Mouse (Mus musculus): ENCODE measurements at regions not wholly inside any gene's neighbourhood (a gene's known extent, or its start where the extent isn't known, plus 50 kb on each side); places are given as distances from the start of the nearest gene placed in this dataset.

- ATAC-seq (ENCODE audit: poor library complexity, severe bottlenecking): no peak
Measured at GRCm38 (mm10) chr12:32724451-32725188, 94.7 kb upstream of the Nampt start.

DNA sequence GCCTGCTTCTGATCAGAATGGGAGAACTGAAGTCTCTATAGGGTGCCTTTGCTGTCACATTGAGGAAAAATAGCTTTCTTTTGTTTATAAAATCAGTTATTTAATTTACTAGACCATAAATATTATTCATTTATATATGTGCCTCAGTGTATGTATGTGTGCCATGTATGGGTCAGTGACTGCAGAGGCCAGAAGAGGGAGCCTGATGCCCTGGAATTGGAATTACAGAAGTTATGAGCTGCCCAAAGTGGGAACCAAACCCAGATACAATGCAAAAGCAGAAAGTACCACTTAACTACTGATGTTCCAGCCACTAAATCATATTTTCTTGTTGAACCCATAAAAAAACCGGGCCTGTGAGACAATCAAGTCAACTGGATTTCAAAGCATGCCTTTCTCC, 91.8 kb upstream of the Nampt start:
- ATAC-seq (ENCODE audit: poor library complexity, severe bottlenecking): peak; percentile 69; the same call in 1 of the 2 replicates

- ATAC-seq (ENCODE audit: poor library complexity, severe bottlenecking): no peak
Measured at GRCm38 (mm10) chr12:32728425-32728824, 90.9 kb upstream of the Nampt start.

DNA sequence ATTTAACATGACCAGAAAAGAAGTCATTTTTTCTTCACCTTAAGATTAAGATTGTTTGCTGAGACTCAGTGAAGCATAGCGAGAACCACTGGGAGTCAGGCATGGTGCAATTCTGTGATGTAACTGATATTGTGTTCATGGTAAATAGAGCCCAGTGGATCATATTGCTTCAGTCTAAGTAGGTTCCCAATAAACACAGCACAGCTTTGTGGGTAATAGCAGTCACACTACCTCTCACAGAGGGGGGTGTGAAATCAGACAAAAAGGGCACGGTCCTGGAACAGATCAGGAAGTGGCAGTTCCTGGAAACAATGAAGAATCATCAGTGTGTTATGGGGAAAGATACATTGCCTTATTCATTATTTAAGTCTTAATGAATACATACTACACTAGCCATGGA, 84.1 kb upstream of the Nampt start:
- ATAC-seq (ENCODE audit: poor library complexity, severe bottlenecking): peak; percentile 69

DNA sequence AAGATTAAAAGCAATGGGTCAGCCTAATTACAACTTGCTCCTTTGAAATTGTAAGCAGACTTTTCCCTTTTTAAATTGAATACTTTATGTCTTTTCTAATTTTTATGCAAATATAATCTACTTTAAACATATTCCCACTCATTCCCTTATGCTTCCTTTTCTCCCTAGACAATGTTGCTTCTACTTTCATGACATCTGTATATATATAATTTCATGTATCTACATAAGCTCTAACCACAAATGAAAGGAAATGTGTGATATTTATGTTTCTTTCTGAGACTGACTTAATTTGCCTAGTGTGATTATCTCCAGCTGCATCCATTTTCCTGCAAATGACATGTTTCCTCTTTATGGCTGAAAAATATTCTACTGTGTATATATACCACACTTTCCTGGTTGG, 77.9 kb upstream of the Nampt start:
- no peak for ATAC-seq (ENCODE audit: poor library complexity, severe bottlenecking)

DNA sequence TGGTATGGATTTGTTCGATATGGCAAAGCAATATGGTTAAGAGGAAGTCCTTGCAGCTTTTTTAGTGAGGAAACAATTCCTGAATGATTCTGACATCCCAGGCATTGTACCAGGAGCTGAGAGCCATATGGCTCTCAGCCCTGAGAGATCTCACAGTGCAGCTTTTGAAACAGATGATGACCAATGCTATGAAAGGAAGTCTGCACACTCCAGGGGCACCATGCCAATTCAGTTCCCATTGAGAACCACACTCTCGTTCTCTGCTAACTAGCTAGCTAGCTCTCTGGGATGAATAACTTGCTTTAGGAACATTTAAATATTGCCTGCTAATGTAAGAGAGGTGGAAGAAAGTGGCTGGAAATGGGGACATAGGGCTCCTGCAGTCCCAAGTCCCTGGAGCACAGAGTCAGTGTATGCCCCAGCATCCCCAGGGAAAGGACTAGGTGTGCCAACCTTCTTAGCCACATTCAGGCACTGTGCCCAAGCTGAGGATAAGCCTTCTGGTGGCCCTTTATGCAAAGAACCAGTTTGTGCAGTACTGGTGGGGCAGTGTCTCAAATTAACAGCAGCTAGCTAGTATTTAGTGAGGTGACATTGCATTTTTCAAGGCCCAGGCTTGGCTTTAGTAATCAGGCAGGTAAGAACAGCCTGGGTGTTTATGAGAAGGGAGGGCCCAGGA, 61.8 kb upstream of the Nampt start:
- no peak for ATAC-seq (ENCODE audit: poor library complexity, severe bottlenecking)

- no peak for ATAC-seq (ENCODE audit: poor library complexity, severe bottlenecking)
Measured at GRCm38 (mm10) chr12:32758150-32758549, 61.2 kb upstream of the Nampt start.

DNA sequence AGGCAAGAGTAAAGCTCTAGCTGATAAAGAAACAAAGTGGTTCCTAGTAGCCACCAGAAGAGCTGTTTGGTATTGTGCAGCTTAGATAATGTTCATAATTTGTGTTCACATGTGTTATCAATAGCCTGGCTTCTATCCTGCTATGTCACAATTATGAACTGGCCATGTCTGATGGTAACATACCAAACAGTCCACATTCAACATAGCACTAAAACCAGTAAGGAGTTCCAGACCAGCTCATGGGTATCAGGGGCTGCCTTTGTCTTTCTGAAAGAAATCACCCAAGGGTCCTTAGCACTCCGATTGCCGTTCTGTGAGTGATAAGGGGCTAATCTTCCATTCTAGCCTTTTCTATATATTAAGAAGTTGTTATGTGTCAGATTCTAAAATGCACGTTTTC, 58.7 kb upstream of the Nampt start:
- ATAC-seq (ENCODE audit: poor library complexity, severe bottlenecking): no peak

DNA sequence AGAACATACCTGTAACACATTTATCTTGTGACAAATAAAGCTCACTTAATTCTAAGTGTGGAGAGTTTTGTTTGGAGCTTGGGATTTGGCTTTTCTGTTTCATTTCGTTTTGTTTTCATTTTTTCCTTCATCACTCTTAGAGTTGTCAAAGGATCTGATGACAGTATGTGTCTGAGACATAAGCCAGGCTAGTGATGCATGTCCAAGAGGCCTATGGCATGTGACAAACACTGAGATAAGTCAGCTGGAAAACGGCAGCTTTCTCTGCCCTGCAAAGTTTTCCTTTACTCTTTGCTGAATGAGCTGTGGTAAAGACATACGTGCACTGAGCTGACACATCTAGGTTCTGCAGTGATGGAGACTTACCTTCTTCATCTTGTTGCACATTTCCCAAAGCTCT, 58.3 kb upstream of the Nampt start:
- no peak for ATAC-seq (ENCODE audit: poor library complexity, severe bottlenecking)

DNA sequence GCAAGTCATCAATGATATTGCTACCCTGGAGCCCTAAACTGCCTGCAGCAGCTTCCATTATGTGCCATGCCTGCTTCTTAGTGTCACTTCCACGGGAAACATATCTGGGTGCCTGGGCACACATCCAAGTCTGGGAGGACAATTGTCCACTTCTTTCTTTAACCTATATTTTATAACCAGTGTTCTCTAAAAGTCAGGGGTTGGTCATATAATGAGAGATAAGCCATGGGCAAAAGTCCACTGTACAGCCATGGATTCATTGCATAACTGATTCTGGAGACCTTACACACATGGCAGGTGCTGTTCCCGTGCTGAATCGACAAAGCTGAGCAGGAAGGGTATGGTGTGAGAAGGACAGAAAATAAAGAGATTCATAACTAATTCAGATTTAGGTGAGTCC, 55.1 kb upstream of the Nampt start:
- no peak for ATAC-seq (ENCODE audit: poor library complexity, severe bottlenecking)

DNA sequence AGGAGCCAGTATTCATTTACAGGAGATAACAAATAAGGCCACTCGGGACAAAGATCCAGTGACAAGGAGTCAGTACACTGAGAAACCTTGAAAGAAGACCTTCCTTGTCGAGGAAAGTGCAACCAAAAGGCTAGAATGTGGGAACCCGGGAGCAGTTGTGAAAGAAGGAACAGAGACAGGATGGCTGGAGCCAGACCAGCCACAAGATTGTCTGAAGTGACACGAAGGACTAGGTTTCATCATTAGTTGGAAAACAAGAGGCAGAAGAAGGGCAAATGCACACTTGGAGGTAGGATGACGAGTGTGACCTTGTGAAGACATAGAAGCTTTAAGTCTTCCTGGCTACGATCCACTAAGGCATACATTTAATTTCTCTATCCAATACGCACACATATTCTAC, 54.6 kb upstream of the Nampt start:
- no peak for ATAC-seq (ENCODE audit: poor library complexity, severe bottlenecking)

- ATAC-seq (ENCODE audit: poor library complexity, severe bottlenecking): no peak
Measured at GRCm38 (mm10) chr12:32765861-32766260, 53.5 kb upstream of the Nampt start.

DNA sequence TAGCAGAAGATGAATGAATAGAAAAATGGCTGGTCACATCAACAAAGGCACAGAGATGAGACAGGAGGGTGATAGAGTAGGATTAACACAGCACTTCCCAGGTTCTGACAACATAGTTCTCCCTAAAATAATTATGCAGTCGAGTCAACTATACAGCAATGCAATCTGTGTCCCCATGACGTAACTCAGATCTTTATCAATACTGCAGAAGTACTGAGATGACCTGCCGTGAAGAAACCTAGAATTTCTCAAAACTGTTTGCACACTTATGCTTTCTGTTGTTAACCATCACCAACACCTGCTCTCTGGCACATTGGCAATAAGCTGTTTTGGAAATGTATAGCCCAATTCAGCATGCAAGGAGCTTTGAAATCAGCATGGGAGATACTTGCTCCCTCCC, 52.8 kb upstream of the Nampt start:
- ATAC-seq (ENCODE audit: poor library complexity, severe bottlenecking): peak; percentile 29

- peak; percentile 73 for ATAC-seq (ENCODE audit: poor library complexity, severe bottlenecking)
Measured at GRCm38 (mm10) chr12:32767206-32768081, 51.9 kb upstream of the Nampt start.

DNA sequence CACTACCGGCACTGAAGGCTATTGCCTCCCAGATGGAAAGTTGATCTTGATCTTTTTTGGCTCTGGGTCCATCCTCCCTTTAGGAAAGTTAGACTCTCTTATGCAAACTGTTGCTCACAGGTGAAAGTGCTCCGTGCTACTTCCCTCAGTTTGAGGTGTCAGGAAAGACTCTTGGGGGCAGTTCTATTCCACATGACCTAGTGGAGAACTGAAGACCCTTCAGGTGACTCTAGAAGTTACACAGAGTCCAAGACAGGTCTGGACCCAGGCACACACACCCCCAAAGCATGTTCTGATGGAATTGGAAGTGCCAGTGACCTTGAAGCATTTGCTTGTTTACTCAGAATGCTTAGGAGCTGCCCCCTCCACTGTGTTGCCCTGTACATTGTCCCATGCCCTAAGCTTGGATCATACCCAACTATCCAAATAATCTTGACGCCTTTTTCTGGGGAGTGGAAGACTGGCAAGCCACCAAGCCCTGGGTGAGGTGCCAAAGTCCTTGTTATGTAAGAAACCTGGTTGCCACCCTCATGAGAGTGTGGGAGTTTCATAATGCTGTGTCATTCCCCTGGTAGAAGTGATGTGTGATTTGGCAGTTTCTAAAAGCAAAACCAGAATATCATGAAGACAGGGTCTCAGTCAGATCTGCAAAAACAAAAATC, 51.1 kb upstream of the Nampt start:
- peak; percentile 69 for ATAC-seq (ENCODE audit: poor library complexity, severe bottlenecking)

DNA sequence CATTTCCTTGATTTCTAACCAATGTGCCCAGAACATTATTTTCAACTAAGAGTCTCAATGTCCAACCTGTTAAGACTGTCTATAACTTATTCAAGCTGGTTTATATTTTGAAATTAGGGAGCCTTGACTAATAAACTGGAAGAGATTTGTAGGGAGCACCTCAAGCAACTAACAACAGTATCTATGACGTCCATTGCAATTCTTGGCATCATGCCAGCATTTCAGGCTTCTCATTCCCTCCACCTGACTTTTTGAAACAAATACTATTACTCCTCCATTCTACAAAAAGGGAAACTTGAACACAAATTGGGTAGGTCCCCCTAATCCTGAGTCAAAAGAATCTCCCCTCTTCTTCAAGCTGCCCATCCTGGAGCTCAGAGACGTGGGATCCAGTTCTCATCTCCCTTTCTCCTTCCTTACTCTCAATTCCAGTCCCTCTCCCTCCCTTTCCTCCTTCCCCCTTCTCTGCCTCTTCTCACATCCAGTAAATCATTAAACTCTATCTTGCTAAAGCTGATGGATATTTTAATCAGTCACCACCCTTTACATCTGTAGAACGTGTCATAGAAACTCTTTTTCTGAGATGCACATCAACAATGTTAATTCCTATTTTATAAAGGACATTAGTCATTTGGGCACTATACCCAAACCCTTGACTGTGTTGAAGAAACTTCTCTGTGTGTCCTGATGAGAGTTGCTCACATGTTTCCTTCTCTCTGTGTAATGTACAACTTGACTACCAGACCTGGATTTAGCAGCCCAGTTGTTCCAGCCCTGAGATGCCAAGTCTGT, 50.4 kb upstream of the Nampt start:
- ATAC-seq (ENCODE audit: poor library complexity, severe bottlenecking): no peak
